Mouse (Mus musculus): Measurements from ENCODE around the gene Teddm2. TPM values are rescaled to one million over a fixed set of nuclear protein-coding genes. Genes with fewer than 3 reads are reported as not detected.
"Not testable (repeated sequence)": the region's sequence is repeated elsewhere in the genome, so short reads cannot be mapped to it uniquely, and the experiment has no call there.

The Teddm2 gene
- polyA plus RNA-seq, 1 experiment = 0.93 TPM

DNA sequence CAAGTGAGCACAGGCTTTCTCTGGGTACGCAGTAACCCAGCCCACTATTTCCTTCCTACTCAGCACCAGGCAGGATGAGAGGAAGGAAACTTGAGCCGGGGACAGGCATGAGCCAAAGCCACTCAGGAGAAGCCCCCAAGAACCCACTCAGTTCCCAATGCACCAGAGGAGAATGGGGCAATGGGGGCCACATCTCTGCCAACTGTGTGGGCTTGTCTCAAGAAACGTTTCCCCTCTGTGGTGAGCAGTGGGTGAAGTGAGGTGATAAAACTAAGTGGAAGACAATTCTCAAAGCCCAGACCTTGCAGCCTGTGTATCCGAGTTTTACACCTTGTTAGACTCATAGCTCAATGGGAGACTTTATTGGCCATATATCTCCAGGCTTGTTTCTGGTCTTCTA is 8.6 kb downstream of the Teddm2 start, which contains the start of gene Teddm1a:
TSS of gene Teddm1a (plus strand) at position 301 of the 400 bp plus-strand sequence.
- H3K27ac ChIP-seq (ENCODE audit: control insufficient read depth, insufficient read depth, low read length) = no peak within 1 kb of the TSS
- H3K36me3 ChIP-seq (ENCODE audit: control insufficient read depth, insufficient read depth, low read length) = no peaks in the 10 kb centered on the region
- no peaks in the 10 kb centered on the region for H3K4me1 ChIP-seq (replicated peaks; ENCODE audit: control insufficient read depth, insufficient read depth, low read length)
- H3K27me3 ChIP-seq (ENCODE audit: control insufficient read depth, insufficient read depth, low read length) = no peaks in the 10 kb centered on the region
- TF ChIP-seq CTCF (IDR thresholded peaks at IDR 0.05; ENCODE audit: borderline replicate concordance, control insufficient read depth, extremely low read depth, insufficient read depth, low read length, poor library complexity) (no peak), POLR2A (IDR thresholded peaks at IDR 0.05; ENCODE audit: control insufficient read depth, extremely low read depth, insufficient read depth, low read length, poor library complexity) (no peak)
- WGBS = 10% methylated on average over 4 of the region's 4 CpGs
- H3K4me3 ChIP-seq (ENCODE audit: control insufficient read depth, insufficient read depth, low read length) = no peak within 1 kb of the TSS
- DNase-seq = no peak

DNA sequence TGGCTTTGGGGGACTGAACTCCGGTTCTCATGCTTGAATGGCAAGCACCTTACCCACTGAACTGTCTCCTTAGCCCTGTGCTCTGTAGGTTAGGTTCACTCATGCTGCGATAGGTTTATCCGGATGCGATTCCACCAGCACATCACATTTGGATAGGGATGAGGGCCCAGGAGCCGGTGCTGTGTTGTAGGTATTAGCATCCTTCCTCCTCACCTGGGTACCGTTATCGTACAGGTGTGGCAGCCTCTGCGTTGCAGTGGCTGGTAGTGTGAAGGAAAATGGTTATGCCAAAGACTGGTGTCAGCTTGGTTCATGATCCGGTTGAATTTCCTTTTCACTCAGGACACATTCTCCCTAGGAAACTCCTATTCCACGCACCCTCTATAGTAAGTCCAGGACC is 9.9 kb downstream of the Teddm2 start:
- Histone ChIP-seq H3K27ac (ENCODE audit: control insufficient read depth, insufficient read depth, low read length) (no peak overlapping the region), H3K27me3 (ENCODE audit: control insufficient read depth, insufficient read depth, low read length) (no peaks in the 10 kb centered on the region), H3K36me3 (ENCODE audit: control insufficient read depth, insufficient read depth, low read length) (no peaks in the 10 kb centered on the region), H3K4me1 (replicated peaks; ENCODE audit: control insufficient read depth, insufficient read depth, low read length) (no peaks in the 10 kb centered on the region), H3K4me3 (ENCODE audit: control insufficient read depth, insufficient read depth, low read length) (no peak overlapping the region)
- 98% methylated on average over 10 of the region's 10 CpGs for WGBS
- TF ChIP-seq POLR2A (IDR thresholded peaks at IDR 0.05; ENCODE audit: control insufficient read depth, extremely low read depth, insufficient read depth, low read length, poor library complexity) (no peak), CTCF (IDR thresholded peaks at IDR 0.05; ENCODE audit: borderline replicate concordance, control insufficient read depth, extremely low read depth, insufficient read depth, low read length, poor library complexity) (no peak)
- no peak for DNase-seq

- Histone ChIP-seq H3K4me3 (ENCODE audit: control insufficient read depth, insufficient read depth, low read length) (no peak overlapping the region), H3K36me3 (ENCODE audit: control insufficient read depth, insufficient read depth, low read length) (no peaks in the 10 kb centered on the region), H3K27ac (ENCODE audit: control insufficient read depth, insufficient read depth, low read length) (no peak overlapping the region), H3K27me3 (ENCODE audit: control insufficient read depth, insufficient read depth, low read length) (no peaks in the 10 kb centered on the region), H3K4me1 (replicated peaks; ENCODE audit: control insufficient read depth, insufficient read depth, low read length) (no peaks in the 10 kb centered on the region)
- no peak for DNase-seq
- TF ChIP-seq CTCF (IDR thresholded peaks at IDR 0.05; ENCODE audit: borderline replicate concordance, control insufficient read depth, extremely low read depth, insufficient read depth, low read length, poor library complexity) (no peak), POLR2A (IDR thresholded peaks at IDR 0.05; ENCODE audit: control insufficient read depth, extremely low read depth, insufficient read depth, low read length, poor library complexity) (no peak)
- 72% methylated on average over 17 of the region's 17 CpGs for WGBS
Observed at GRCm38 (mm10) chr1:153886024-153886633, 13.9 kb downstream of the Teddm2 start.

GRCm38 (mm10) chr1:153880391-153880790 is 19.6 kb downstream of the Teddm2 start:
- not testable (repeated sequence) for H3K27me3 ChIP-seq (ENCODE audit: control insufficient read depth, insufficient read depth, low read length); DNase-seq; H3K27ac ChIP-seq (ENCODE audit: control insufficient read depth, insufficient read depth, low read length); H3K36me3 ChIP-seq (ENCODE audit: control insufficient read depth, insufficient read depth, low read length); H3K4me3 ChIP-seq (ENCODE audit: control insufficient read depth, insufficient read depth, low read length); H3K4me1 ChIP-seq (replicated peaks; ENCODE audit: control insufficient read depth, insufficient read depth, low read length)
- WGBS = 98% methylated on average over 17 of the region's 17 CpGs

GRCm38 (mm10) chr1:153874045-153874444 is 26.0 kb downstream of the Teddm2 start, which contains the start of gene Teddm1b:
Gene Teddm1b (plus strand): TSS chr1:153874345.
- Histone ChIP-seq H3K36me3 (ENCODE audit: control insufficient read depth, insufficient read depth, low read length) (no peaks in the 10 kb centered on the region), H3K4me3 (ENCODE audit: control insufficient read depth, insufficient read depth, low read length) (no peak within 1 kb of the TSS), H3K27me3 (ENCODE audit: control insufficient read depth, insufficient read depth, low read length) (no peaks in the 10 kb centered on the region), H3K27ac (ENCODE audit: control insufficient read depth, insufficient read depth, low read length) (no peak within 1 kb of the TSS), H3K4me1 (replicated peaks; ENCODE audit: control insufficient read depth, insufficient read depth, low read length) (no peaks in the 10 kb centered on the region)
- whole genome bisulfite sequencing = 94% methylated on average over 6 of the region's 6 CpGs
- no peak for TF ChIP-seq CTCF (IDR thresholded peaks at IDR 0.05; ENCODE audit: borderline replicate concordance, control insufficient read depth, extremely low read depth, insufficient read depth, low read length, poor library complexity)
- no peak for TF ChIP-seq POLR2A (IDR thresholded peaks at IDR 0.05; ENCODE audit: control insufficient read depth, extremely low read depth, insufficient read depth, low read length, poor library complexity)
- DNase-seq = no peak

- peaks cover 11% of the 10 kb centered on the region for H3K4me1 ChIP-seq (replicated peaks; ENCODE audit: control insufficient read depth, insufficient read depth, low read length)
- H3K27ac ChIP-seq (ENCODE audit: control insufficient read depth, insufficient read depth, low read length) = no peak overlapping the region
- no peaks in the 10 kb centered on the region for H3K36me3 ChIP-seq (ENCODE audit: control insufficient read depth, insufficient read depth, low read length)
- no peaks in the 10 kb centered on the region for H3K27me3 ChIP-seq (ENCODE audit: control insufficient read depth, insufficient read depth, low read length)
- no peak for DNase-seq
- no peak overlapping the region for H3K4me3 ChIP-seq (ENCODE audit: control insufficient read depth, insufficient read depth, low read length)
- TF ChIP-seq CTCF (IDR thresholded peaks at IDR 0.05; ENCODE audit: borderline replicate concordance, control insufficient read depth, extremely low read depth, insufficient read depth, low read length, poor library complexity) = no peak
- no peak for TF ChIP-seq POLR2A (IDR thresholded peaks at IDR 0.05; ENCODE audit: control insufficient read depth, extremely low read depth, insufficient read depth, low read length, poor library complexity)
- WGBS = 90% methylated on average over 8 of the region's 8 CpGs
Observed at GRCm38 (mm10) chr1:153855946-153856345, 44.1 kb downstream of the Teddm2 start.

DNA sequence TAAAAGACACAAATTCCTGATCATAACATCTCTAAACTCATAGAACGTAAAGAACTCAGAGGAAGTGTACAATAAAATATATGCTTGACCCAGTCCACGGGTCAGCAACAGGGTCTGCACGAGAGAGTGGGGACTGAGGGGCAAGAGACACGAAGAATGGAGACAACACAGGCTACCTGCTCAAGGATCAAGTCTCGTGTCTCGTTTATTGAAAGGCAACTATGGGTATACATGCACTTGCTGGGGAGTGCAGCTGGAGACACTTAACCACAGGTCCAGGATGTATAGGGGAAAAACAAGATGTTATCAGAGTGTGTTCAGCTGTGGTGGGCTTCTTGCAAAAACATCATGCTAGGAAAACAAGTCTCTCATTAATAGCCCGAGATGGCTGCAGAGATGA is 47.3 kb downstream of the Teddm2 start:
- not testable (repeated sequence) for H3K27me3 ChIP-seq (ENCODE audit: control insufficient read depth, insufficient read depth, low read length); H3K36me3 ChIP-seq (ENCODE audit: control insufficient read depth, insufficient read depth, low read length); H3K4me3 ChIP-seq (ENCODE audit: control insufficient read depth, insufficient read depth, low read length)
- Histone ChIP-seq H3K27ac (ENCODE audit: control insufficient read depth, insufficient read depth, low read length) (peak overlapping the region; percentile 94), H3K4me1 (replicated peaks; ENCODE audit: control insufficient read depth, insufficient read depth, low read length) (peaks cover 23% of the 10 kb centered on the region)
- DNase-seq = peak; percentile 35
- WGBS = 19% methylated on average over 7 of the region's 7 CpGs

Measured in thymus, adult 2 months (tissue).